Mouse (Mus musculus) testis, adult 2 months (tissue): ENCODE data around the gene Cdh1.

Experiments used
- CTCF ChIP-seq: fragments of 200-500 bp; IDR thresholded peaks from 2 replicates; pipeline ENCODE4 v1.5.1; 2012; ENCODE audit warnings: low read depth, mild to moderate bottlenecking, inconsistent platforms, low read length, moderate library complexity; ENCODE audit not compliant: control insufficient read depth, insufficient read depth, insufficient replicate concordance
- POLR2A ChIP-seq: fragments of 200-500 bp; IDR thresholded peaks from 2 replicates; pipeline ENCODE4 v1.6.1; 2012; ENCODE audit warnings: low read depth, mild to moderate bottlenecking, inconsistent platforms, low read length, moderate library complexity; ENCODE audit not compliant: control insufficient read depth

- TF ChIP-seq CTCF (no peak), POLR2A (no peak)
Observed at GRCm38 (mm10) chr8:106616679-106617078, 13.5 kb downstream of the Cdh1 start.
